Mouse (Mus musculus) left cerebral cortex, postnatal 25 days (tissue): ENCODE measurements at regions not wholly inside any gene's neighbourhood (a gene's known extent, or its start where the extent isn't known, plus 50 kb on each side); places are given as distances from the start of the nearest gene placed in this dataset.
A peak's percentile ranks its signal among the peaks of the same experiment; 100 is the strongest.

ENCODE experiments used
- DNase-seq, 2 experiments: peaks; one replicate each; pipeline ENCODE4 v3.0.0; 2022; ENCODE audit warnings: low spot score in 2 of 2, mixed read lengths in 1 of 2
- intact Hi-C: fragments of 180-260 bp; cut with DNase I; formaldehyde crosslinking; loops from one replicate; pipeline ENCODE4 v1.15.1; 2025

GRCm38 (mm10) chr2:75133298-75134080 is 307.9 kb downstream of the Mtx2 start:
- intact Hi-C loops: no loop called here
- DNase-seq: peak in 1 of 2 experiments; percentile 33

- no peak for DNase-seq
- intact Hi-C loops: loop anchor here (1.0 to 5.0 kb wide), 2 partner anchors 421 to 434 kb away; partner anchors contain the start of gene Hoxd8
Measured at GRCm38 (mm10) chr2:75136618-75137017, 311.0 kb downstream of the Mtx2 start.

GRCm38 (mm10) chr2:75137133-75137982 is 311.8 kb downstream of the Mtx2 start:
- intact Hi-C loops: loop anchor here (1.0 to 5.0 kb wide), 2 partner anchors 422 to 435 kb away; partner anchors contain the start of gene Hoxd8
- no peak for DNase-seq

GRCm38 (mm10) chr2:75137983-75138745 is 312.6 kb downstream of the Mtx2 start:
- intact Hi-C loops: loop anchor here (1.0 to 5.0 kb wide), 3 partner anchors 423 to 451 kb away; partner anchors contain the start of gene Hoxd8
- DNase-seq: peak; percentile 48 to 49

- intact Hi-C loops: loop anchor here (1.0 to 5.0 kb wide), 2 partner anchors 436 to 451 kb away; partner anchors contain the start of gene Hoxd8
Measured at GRCm38 (mm10) chr2:75138746-75139060, 313.1 kb downstream of the Mtx2 start.

GRCm38 (mm10) chr2:75139544-75139943 is 313.9 kb downstream of the Mtx2 start:
- intact Hi-C loops: loop anchor here (5.0 kb wide), 1 partner anchor 437 kb away; the partner anchor contains the start of gene Hoxd8
- no peak for DNase-seq

More at GRCm38 (mm10) chr2:75138746-75139060, 313.1 kb downstream of the Mtx2 start:
- no peak for DNase-seq

GRCm38 (mm10) chr2:75142675-75143074 is 317.1 kb downstream of the Mtx2 start:
- no peak for DNase-seq
- intact Hi-C loops: no loop called here

GRCm38 (mm10) chr2:75144861-75145260 is 319.3 kb downstream of the Mtx2 start:
- intact Hi-C loops: no loop called here
- DNase-seq: no peak

GRCm38 (mm10) chr2:75146256-75146655 is 320.7 kb downstream of the Mtx2 start:
- no peak for DNase-seq
- intact Hi-C loops: no loop called here

- intact Hi-C loops: no loop called here
- DNase-seq: no peak
Measured at GRCm38 (mm10) chr2:75147399-75147798, 321.8 kb downstream of the Mtx2 start.

GRCm38 (mm10) chr2:75147967-75148366 is 322.4 kb downstream of the Mtx2 start:
- intact Hi-C loops: no loop called here
- DNase-seq: no peak

GRCm38 (mm10) chr2:75149036-75149435 is 323.4 kb downstream of the Mtx2 start:
- intact Hi-C loops: no loop called here
- DNase-seq: no peak

- intact Hi-C loops: no loop called here
Measured at GRCm38 (mm10) chr2:75149562-75149961, 324.0 kb downstream of the Mtx2 start.

GRCm38 (mm10) chr2:75150986-75151385 is 325.4 kb downstream of the Mtx2 start:
- intact Hi-C loops: loop anchor here (2.0 to 5.0 kb wide), 3 partner anchors 96 to 451 kb away; no protein-coding TSS in a partner anchor

More at GRCm38 (mm10) chr2:75149562-75149961, 324.0 kb downstream of the Mtx2 start:
- no peak for DNase-seq

GRCm38 (mm10) chr2:75151519-75151918 is 325.9 kb downstream of the Mtx2 start:
- intact Hi-C loops: loop anchor here (2.0 to 5.0 kb wide), 3 partner anchors 95 to 451 kb away; no protein-coding TSS in a partner anchor

More at GRCm38 (mm10) chr2:75150986-75151385, 325.4 kb downstream of the Mtx2 start:
- DNase-seq: peak; percentile 44 to 52

GRCm38 (mm10) chr2:75152477-75152990 is 326.9 kb downstream of the Mtx2 start:
- DNase-seq: no peak

More at GRCm38 (mm10) chr2:75151519-75151918, 325.9 kb downstream of the Mtx2 start:
- DNase-seq: peak in 1 of 2 experiments; percentile 80

GRCm38 (mm10) chr2:75154448-75154847 is 328.8 kb downstream of the Mtx2 start:
- DNase-seq: no peak
- intact Hi-C loops: loop anchor here (5.0 kb wide), 2 partner anchors 158 to 448 kb away; no protein-coding TSS in a partner anchor

More at GRCm38 (mm10) chr2:75152477-75152990, 326.9 kb downstream of the Mtx2 start:
- intact Hi-C loops: loop anchor here (5.0 kb wide), 2 partner anchors 160 to 450 kb away; no protein-coding TSS in a partner anchor

GRCm38 (mm10) chr2:75158581-75158980 is 333.0 kb downstream of the Mtx2 start:
- no peak for DNase-seq
- intact Hi-C loops: no loop called here

- intact Hi-C loops: no loop called here
- DNase-seq: no peak
Measured at GRCm38 (mm10) chr2:75161075-75161474, 335.5 kb downstream of the Mtx2 start.
